Mouse (Mus musculus) myocyte (in vitro differentiated cells): ENCODE measurements around the gene Col3a1. TPM values are rescaled to one million over a fixed set of nuclear protein-coding genes. Genes with fewer than 3 reads are reported as not detected.

Experiments
- H3K27me3 ChIP-seq: one replicate; pipeline ENCODE4 v1.6.1; 2011; ENCODE audit not compliant: control insufficient read depth, insufficient read depth, insufficient read length
- H3K36me3 ChIP-seq: one replicate; pipeline ENCODE4 v1.6.1; 2011; ENCODE audit not compliant: control insufficient read depth, insufficient read depth
- H3K4me2 ChIP-seq: one replicate; pipeline ENCODE4 v1.6.1; 2011; ENCODE audit warnings: low read depth, control low read depth
- H3K4me3 ChIP-seq: one replicate; pipeline ENCODE4 v1.5.1; 2011; ENCODE audit warnings: mild to moderate bottlenecking, control low read depth, moderate library complexity
- H3K79me2 ChIP-seq: one replicate; pipeline ENCODE4 v1.6.1; 2011; ENCODE audit not compliant: control insufficient read depth, insufficient read depth
- H3ac ChIP-seq: one replicate; pipeline ENCODE4 v1.6.1; 2011; ENCODE audit not compliant: control insufficient read depth, insufficient read length
- CEBPB ChIP-seq: IDR thresholded peaks from 2 replicates; pipeline ENCODE4 v1.6.1; 2011; ENCODE audit warnings: mild to moderate bottlenecking, moderate library complexity; ENCODE audit not compliant: poor library complexity, insufficient read depth, severe bottlenecking
- E2F4 ChIP-seq: IDR thresholded peaks from one replicate; pipeline ENCODE4 v1.6.1; 2011; ENCODE audit warnings: mild to moderate bottlenecking, control low read depth, moderate library complexity; ENCODE audit not compliant: insufficient read depth
- MAX ChIP-seq: IDR thresholded peaks from one replicate; pipeline ENCODE4 v1.6.1; 2011; ENCODE audit warnings: low read depth, mild to moderate bottlenecking, control low read depth
- MYOD1 ChIP-seq, 3 experiments: IDR thresholded peaks; one replicate each; pipeline ENCODE4 v1.6.1; 2011; ENCODE audit warnings: control low read depth in 2 of 3, low read depth in 2 of 3, mild to moderate bottlenecking in 2 of 3, moderate library complexity in 1 of 3; ENCODE audit not compliant: insufficient read length in 2 of 3, control insufficient read depth in 1 of 3
- MYOG ChIP-seq, 3 experiments: IDR thresholded peaks; one replicate each; pipeline ENCODE4 v1.6.1; 2011; ENCODE audit warnings: control low read depth in 2 of 3, low read depth in 2 of 3, mild to moderate bottlenecking in 2 of 3; ENCODE audit not compliant: insufficient read length in 2 of 3, control insufficient read depth in 1 of 3, insufficient read depth in 1 of 3
- POLR2A ChIP-seq: IDR thresholded peaks from one replicate; pipeline ENCODE4 v1.6.1; 2011; ENCODE audit warnings: low read depth, mild to moderate bottlenecking, control low read depth, moderate library complexity; ENCODE audit not compliant: insufficient read length
- POLR2AphosphoS2 ChIP-seq: IDR thresholded peaks from one replicate; pipeline ENCODE4 v1.6.1; 2011; ENCODE audit warnings: low read depth, control low read depth; ENCODE audit not compliant: insufficient read length
- REST ChIP-seq: IDR thresholded peaks from one replicate; pipeline ENCODE4 v1.6.1; 2011; ENCODE audit warnings: mild to moderate bottlenecking, control low read depth, moderate library complexity; ENCODE audit not compliant: insufficient read depth, insufficient read length
- SRF ChIP-seq: IDR thresholded peaks from one replicate; pipeline ENCODE4 v1.6.1; 2011; ENCODE audit warnings: low read depth; ENCODE audit not compliant: control insufficient read depth, insufficient read length
- TCF12 ChIP-seq: IDR thresholded peaks from one replicate; pipeline ENCODE4 v1.6.1; 2011; ENCODE audit warnings: mild to moderate bottlenecking, control low read depth; ENCODE audit not compliant: poor library complexity, insufficient read depth, severe bottlenecking
- TCF3 ChIP-seq: IDR thresholded peaks from one replicate; pipeline ENCODE4 v1.6.1; 2011; ENCODE audit warnings: low read depth, control low read depth; ENCODE audit not compliant: insufficient read length
- USF1 ChIP-seq: IDR thresholded peaks from one replicate; pipeline ENCODE4 v1.6.1; 2011; ENCODE audit warnings: low read depth, mild to moderate bottlenecking, control low read depth, moderate library complexity
- polyA plus RNA-seq: library from polyadenylated mRNA; unstranded; fragments of >200 nt; fragmentation: generic; extraction: Trizol; gene quantifications from one replicate; pipeline ENCODE4 v1.2.1, GENCODE M21; 2012; ENCODE audit warnings: missing spikeins

Col3a1 gene
- polyA plus RNA-seq, 1 experiment, result 708 TPM

- Histone ChIP-seq H3K4me2 (no peak overlapping the region), H3K36me3 (no peaks in the 10 kb centered on the region), H3K27me3 (no peaks in the 10 kb centered on the region), H3K4me3 (no peak overlapping the region), H3K79me2 (no peaks in the 10 kb centered on the region), H3ac (no peak overlapping the region)
- TF ChIP-seq SRF, result no peak
- TF ChIP-seq POLR2AphosphoS2, result no peak
- TF ChIP-seq REST, result no peak
- no peak for TF ChIP-seq USF1
- TF ChIP-seq CEBPB, result no peak
- no peak for TF ChIP-seq TCF12
- no peak for TF ChIP-seq MYOD1 (IDR thresholded peaks at IDR 0.05; ENCODE audit: control insufficient read depth in 1 of 3, insufficient read length in 2 of 3, low read depth in 2 of 3)
- no peak for TF ChIP-seq MYOG (IDR thresholded peaks at IDR 0.05; ENCODE audit: control insufficient read depth in 1 of 3, insufficient read depth in 1 of 3, insufficient read length in 2 of 3, low read depth in 2 of 3)
- no peak for TF ChIP-seq E2F4
- no peak for TF ChIP-seq TCF3
- TF ChIP-seq POLR2A, result no peak
- TF ChIP-seq MAX, result no peak
Measured at GRCm38 (mm10) chr1:45358020-45358419, 46.7 kb downstream of the Col3a1 start.

DNA sequence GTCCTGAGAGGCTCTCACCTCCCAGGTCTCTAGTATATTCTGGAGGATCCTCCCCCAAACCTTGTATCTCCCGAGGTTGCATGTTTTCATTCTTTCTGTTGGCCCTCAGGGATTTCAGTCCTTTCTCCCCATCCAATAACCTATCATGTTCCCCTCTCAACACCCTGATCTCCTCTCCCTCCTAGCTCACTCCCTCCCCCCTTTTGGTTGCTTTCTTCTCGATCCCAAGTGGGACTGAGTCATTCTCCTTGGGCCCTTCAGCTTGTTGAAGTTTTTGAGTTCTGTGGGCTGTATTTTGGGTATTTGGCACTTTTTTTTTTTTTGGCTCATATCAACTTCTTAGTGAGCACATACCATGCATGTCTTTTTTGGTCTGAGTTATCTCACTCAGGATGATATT is 47.8 kb downstream of the Col3a1 start:
- Histone ChIP-seq H3K27me3 (no peaks in the 10 kb centered on the region), H3K36me3 (no peaks in the 10 kb centered on the region), H3ac (no peak overlapping the region), H3K4me2 (no peak overlapping the region), H3K79me2 (no peaks in the 10 kb centered on the region), H3K4me3 (no peak overlapping the region)
- TF ChIP-seq E2F4, result no peak
- no peak for TF ChIP-seq MYOG (IDR thresholded peaks at IDR 0.05; ENCODE audit: control insufficient read depth in 1 of 3, insufficient read depth in 1 of 3, insufficient read length in 2 of 3, low read depth in 2 of 3)
- TF ChIP-seq POLR2A, result no peak
- no peak for TF ChIP-seq TCF3
- no peak for TF ChIP-seq CEBPB
- TF ChIP-seq USF1, result no peak
- no peak for TF ChIP-seq SRF
- TF ChIP-seq POLR2AphosphoS2, result no peak
- no peak for TF ChIP-seq MYOD1 (IDR thresholded peaks at IDR 0.05; ENCODE audit: control insufficient read depth in 1 of 3, insufficient read length in 2 of 3, low read depth in 2 of 3)
- TF ChIP-seq TCF12, result no peak
- no peak for TF ChIP-seq MAX
- TF ChIP-seq REST, result no peak

GRCm38 (mm10) chr1:45359673-45360072 is 48.3 kb downstream of the Col3a1 start:
- H3K4me3 ChIP-seq, result no peak overlapping the region
- H3ac ChIP-seq, result no peak overlapping the region
- H3K4me2 ChIP-seq, result no peak overlapping the region
- no peaks in the 10 kb centered on the region for H3K79me2 ChIP-seq
- H3K36me3 ChIP-seq, result peaks cover under 1% of the 10 kb centered on the region
- H3K27me3 ChIP-seq, result no peaks in the 10 kb centered on the region
- TF ChIP-seq TCF3, result no peak
- TF ChIP-seq REST, result no peak
- TF ChIP-seq SRF, result no peak
- no peak for TF ChIP-seq TCF12
- TF ChIP-seq POLR2A, result no peak
- no peak for TF ChIP-seq USF1
- TF ChIP-seq MYOD1 (IDR thresholded peaks at IDR 0.05; ENCODE audit: control insufficient read depth in 1 of 3, insufficient read length in 2 of 3, low read depth in 2 of 3), result no peak
- no peak for TF ChIP-seq MYOG (IDR thresholded peaks at IDR 0.05; ENCODE audit: control insufficient read depth in 1 of 3, insufficient read depth in 1 of 3, insufficient read length in 2 of 3, low read depth in 2 of 3)
- no peak for TF ChIP-seq E2F4
- no peak for TF ChIP-seq CEBPB
- TF ChIP-seq POLR2AphosphoS2, result no peak
- TF ChIP-seq MAX, result no peak

GRCm38 (mm10) chr1:45363274-45363673 is 51.9 kb downstream of the Col3a1 start:
- Histone ChIP-seq H3K4me3 (no peak overlapping the region), H3K36me3 (peaks cover 15% of the 10 kb centered on the region), H3ac (no peak overlapping the region), H3K27me3 (no peaks in the 10 kb centered on the region), H3K4me2 (no peak overlapping the region), H3K79me2 (no peaks in the 10 kb centered on the region)
- no peak for TF ChIP-seq POLR2AphosphoS2
- no peak for TF ChIP-seq CEBPB
- TF ChIP-seq MAX, result no peak
- TF ChIP-seq POLR2A, result no peak
- TF ChIP-seq SRF, result no peak
- TF ChIP-seq E2F4, result no peak
- no peak for TF ChIP-seq REST
- no peak for TF ChIP-seq TCF12
- TF ChIP-seq MYOD1 (IDR thresholded peaks at IDR 0.05; ENCODE audit: control insufficient read depth in 1 of 3, insufficient read length in 2 of 3, low read depth in 2 of 3), result no peak
- TF ChIP-seq TCF3, result no peak
- TF ChIP-seq USF1, result no peak
- TF ChIP-seq MYOG (IDR thresholded peaks at IDR 0.05; ENCODE audit: control insufficient read depth in 1 of 3, insufficient read depth in 1 of 3, insufficient read length in 2 of 3, low read depth in 2 of 3), result no peak

DNA sequence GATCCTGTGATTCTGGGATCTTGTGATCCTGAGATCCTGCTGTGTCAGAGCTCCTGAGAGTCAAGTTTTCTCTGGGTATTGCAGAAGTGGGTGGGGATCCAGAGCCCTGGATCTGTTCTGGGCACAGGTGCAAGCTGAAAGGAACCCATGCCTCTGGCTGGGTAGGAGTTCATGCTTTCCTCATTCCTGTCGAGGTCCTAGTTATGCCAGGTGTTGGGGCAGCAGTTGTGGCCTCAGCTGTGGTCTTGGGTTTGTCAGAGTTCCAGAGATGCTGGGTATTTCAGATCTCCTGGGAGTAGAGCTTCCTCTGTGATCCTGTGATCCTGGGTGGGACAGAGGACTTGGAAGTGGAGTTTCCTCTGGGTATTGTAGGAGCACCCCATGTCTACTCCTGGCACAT is 54.1 kb downstream of the Col3a1 start:
- Histone ChIP-seq H3K36me3 (peaks cover 32% of the 10 kb centered on the region), H3K4me3 (no peak overlapping the region), H3K79me2 (no peaks in the 10 kb centered on the region), H3K27me3 (no peaks in the 10 kb centered on the region), H3ac (no peak overlapping the region), H3K4me2 (no peak overlapping the region)
- TF ChIP-seq E2F4 (no peak), POLR2AphosphoS2 (no peak), TCF3 (no peak), POLR2A (no peak), SRF (no peak), USF1 (no peak), MAX (no peak), TCF12 (no peak), MYOG (IDR thresholded peaks at IDR 0.05; ENCODE audit: control insufficient read depth in 1 of 3, insufficient read depth in 1 of 3, insufficient read length in 2 of 3, low read depth in 2 of 3) (peak in 1 of 3 experiments; percentile 60), CEBPB (no peak), MYOD1 (IDR thresholded peaks at IDR 0.05; ENCODE audit: control insufficient read depth in 1 of 3, insufficient read length in 2 of 3, low read depth in 2 of 3) (peak in 1 of 3 experiments; percentile 56), REST (no peak)
